In genomic region chr14:18167041-18167440, GRCm38 (mm10) we compare ENCODE assay signal across 9 mouse cellular contexts.
A peak's percentile ranks its signal among the peaks of the same experiment; 100 is the strongest.
DNase-seq lines count a peak whose midpoint lies in the region; ATAC-seq and TF ChIP-seq lines count a peak whose summit lies in the region.
"Had no signal": no experiment of that assay in that cellular context is flagged by ENCODE, and none has a peak within 500 bp of the region (broad histone marks: within the 10 kb centered on the region; RNA-seq: fewer than 3 reads in every experiment).

No protein-coding gene starts in this region.

- H3K4me3 ChIP-seq in kidney, adult 2 months (ENCODE audit: insufficient read depth, low read depth, low read length): no peak overlapping the region
- no peak overlapping the region for H3K4me3 ChIP-seq in kidney, embryonic 14.5 days (ENCODE audit: low read length)
- no peak overlapping the region for H3K4me3 ChIP-seq in embryonic facial prominence, embryonic 10.5 days
- H3K4me3 ChIP-seq in limb, embryonic 14.5 days (replicated peaks; ENCODE audit: low read length): no peak overlapping the region
- no peak overlapping the region for H3K4me3 ChIP-seq in thymus, adult 2 months (ENCODE audit: control insufficient read depth, insufficient read depth, low read length)
- H3K4me3 ChIP-seq: erythroblast, embryonic 14.5 days; limb, embryonic 15.5 days had no signal

- peak; percentile 26 for TF ChIP-seq CTCF in kidney, adult 2 months (conservative IDR thresholded peaks at IDR 0.05; ENCODE audit: insufficient read depth, insufficient read length, low read depth, low read length)
- peak; percentile 71 for TF ChIP-seq CTCF in Patski (IDR thresholded peaks at IDR 0.05)
- no peak for TF ChIP-seq CTCF in thymus, adult 2 months (IDR thresholded peaks at IDR 0.05; ENCODE audit: borderline replicate concordance, control insufficient read depth, extremely low read depth, insufficient read depth, low read length, poor library complexity)

- DNase-seq in kidney, adult 2 months: peak; percentile 60
- peak; percentile 74 for DNase-seq in CD4-positive, CD25-positive, alpha-beta regulatory T cell, adult 2 months (ENCODE audit: low read depth, low spot score)
- no peak for DNase-seq in Patski (ENCODE audit: low read depth, low spot score)
- DNase-seq in embryonic facial prominence, embryonic 10.5 days (ENCODE audit: low spot score): peak; percentile 11
- DNase-seq in limb, embryonic 14.5 days (ENCODE audit: low spot score): peak; percentile 16
- peak; percentile 61 for DNase-seq in thymus, adult 2 months

- POLR2A ChIA-PET in Patski (lab: Charles Lee): interaction anchor here (0.5 kb wide), 1 partner anchor 675 kb away, joined by 3 read pairs; no protein-coding TSS in a partner anchor

- no peak overlapping the region for H3K9ac ChIP-seq in kidney, embryonic 14.5 days (ENCODE audit: low read depth, low read length)
- no peak overlapping the region for H3K9ac ChIP-seq in limb, embryonic 14.5 days (ENCODE audit: low read depth, low read length, severe bottlenecking)
- H3K9ac ChIP-seq: limb, embryonic 15.5 days had no signal

- CTCF ChIA-PET in Patski (lab: Charles Lee): interaction anchor here (1.2 to 2.0 kb wide), 6 partner anchors 9 to 766 kb away, joined by 3 to 6 read pairs (median 4); no protein-coding TSS in a partner anchor

- H3K4me1 ChIP-seq in kidney, adult 2 months (ENCODE audit: control insufficient read depth, insufficient read depth, low read length): no peaks in the 10 kb centered on the region
- no peaks in the 10 kb centered on the region for H3K4me1 ChIP-seq in kidney, embryonic 14.5 days (ENCODE audit: control insufficient read depth, insufficient read depth, low read length)
- H3K4me1 ChIP-seq in embryonic facial prominence, embryonic 10.5 days: no peaks in the 10 kb centered on the region
- no peaks in the 10 kb centered on the region for H3K4me1 ChIP-seq in limb, embryonic 14.5 days (ENCODE audit: control insufficient read depth, insufficient read depth, low read length)
- H3K4me1 ChIP-seq in thymus, adult 2 months (replicated peaks; ENCODE audit: control insufficient read depth, insufficient read depth, low read length): no peaks in the 10 kb centered on the region
- H3K4me1 ChIP-seq: limb, embryonic 15.5 days had no signal

- H3K9me3 ChIP-seq in kidney, embryonic 14.5 days (ENCODE audit: control insufficient read depth, low read length): no peaks in the 10 kb centered on the region
- no peaks in the 10 kb centered on the region for H3K9me3 ChIP-seq in embryonic facial prominence, embryonic 10.5 days
- no peaks in the 10 kb centered on the region for H3K9me3 ChIP-seq in limb, embryonic 14.5 days (ENCODE audit: control insufficient read depth, low read length)
- H3K9me3 ChIP-seq: limb, embryonic 15.5 days had no signal

- H3K4me2 ChIP-seq in kidney, embryonic 14.5 days (replicated peaks; ENCODE audit: low read depth, low read length): no peak overlapping the region
- no peak overlapping the region for H3K4me2 ChIP-seq in limb, embryonic 14.5 days (replicated peaks; ENCODE audit: low read depth, low read length, severe bottlenecking)
- H3K4me2 ChIP-seq: limb, embryonic 15.5 days had no signal

- no peak for ATAC-seq in kidney, embryonic 14.5 days (ENCODE audit: low FRiP score, low TSS enrichment)
- no peak for ATAC-seq in Patski
- ATAC-seq in limb, embryonic 14.5 days (ENCODE audit: low FRiP score, low read depth): no peak

- in situ Hi-C loops in Patski (cut with MboI; ENCODE audit: low pct_unique_long_range_greater_than_20kb): loop anchor here (10.0 kb wide), 1 partner anchor 502 kb away; the partner anchor contains the start of gene Thrb

- H3K27me3 ChIP-seq in kidney, adult 2 months (replicated peaks; ENCODE audit: control insufficient read depth, insufficient read depth, low read length): no peaks in the 10 kb centered on the region
- H3K27me3 ChIP-seq in kidney, embryonic 14.5 days (ENCODE audit: control insufficient read depth, insufficient read depth, low read length): no peaks in the 10 kb centered on the region
- H3K27me3 ChIP-seq in Patski: no peaks in the 10 kb centered on the region
- no peaks in the 10 kb centered on the region for H3K27me3 ChIP-seq in embryonic facial prominence, embryonic 10.5 days (replicated peaks; ENCODE audit: low read depth, poor library complexity, severe bottlenecking)
- no peaks in the 10 kb centered on the region for H3K27me3 ChIP-seq in limb, embryonic 14.5 days (ENCODE audit: control insufficient read depth, insufficient read depth, low read length)
- no peaks in the 10 kb centered on the region for H3K27me3 ChIP-seq in thymus, adult 2 months (ENCODE audit: control insufficient read depth, insufficient read depth, low read length)
- H3K27me3 ChIP-seq: limb, embryonic 15.5 days had no signal

- no peak for TF ChIP-seq POLR2A in kidney, adult 2 months (IDR thresholded peaks at IDR 0.05; ENCODE audit: low read depth, low read length)
- no peak for TF ChIP-seq POLR2A in limb, embryonic 14.5 days (IDR thresholded peaks at IDR 0.05; ENCODE audit: borderline replicate concordance, extremely low read depth, insufficient read depth, insufficient read length)
- TF ChIP-seq POLR2A in thymus, adult 2 months (IDR thresholded peaks at IDR 0.05; ENCODE audit: control insufficient read depth, extremely low read depth, insufficient read depth, low read length, poor library complexity): no peak

- no peak overlapping the region for H3K27ac ChIP-seq in kidney, adult 2 months (ENCODE audit: insufficient read depth, low read depth, low read length)
- no peak overlapping the region for H3K27ac ChIP-seq in kidney, embryonic 14.5 days (ENCODE audit: low read depth, low read length)
- no peak overlapping the region for H3K27ac ChIP-seq in embryonic facial prominence, embryonic 10.5 days (replicated peaks)
- no peak overlapping the region for H3K27ac ChIP-seq in limb, embryonic 14.5 days (replicated peaks; ENCODE audit: low read depth, low read length)
- H3K27ac ChIP-seq in thymus, adult 2 months (ENCODE audit: control insufficient read depth, insufficient read depth, low read length): no peak overlapping the region
- H3K27ac ChIP-seq: limb, embryonic 15.5 days had no signal

- no peaks in the 10 kb centered on the region for H3K36me3 ChIP-seq in kidney, adult 2 months (ENCODE audit: control insufficient read depth, insufficient read depth, low read length)
- no peaks in the 10 kb centered on the region for H3K36me3 ChIP-seq in kidney, embryonic 14.5 days (ENCODE audit: control insufficient read depth, insufficient read depth, low read length)
- no peaks in the 10 kb centered on the region for H3K36me3 ChIP-seq in embryonic facial prominence, embryonic 10.5 days (replicated peaks)
- no peaks in the 10 kb centered on the region for H3K36me3 ChIP-seq in limb, embryonic 14.5 days (ENCODE audit: control insufficient read depth, insufficient read depth, low read length)
- no peaks in the 10 kb centered on the region for H3K36me3 ChIP-seq in thymus, adult 2 months (ENCODE audit: control insufficient read depth, insufficient read depth, low read length)
- H3K36me3 ChIP-seq: limb, embryonic 15.5 days had no signal
